Mouse (Mus musculus) gastrocnemius, postnatal 14 days (tissue): ENCODE measurements around the gene Cadps. TPM values are rescaled to one million over a fixed set of nuclear protein-coding genes. Genes with fewer than 3 reads are reported as not detected.
A peak's percentile ranks its signal among the peaks of the same experiment; 100 is the strongest.

Experiments
- DNase-seq: peaks from one replicate; pipeline ENCODE4 v3.0.0; 2021; ENCODE audit warnings: mixed read lengths
- intact Hi-C: fragments of 180-260 bp; cut with DNase I; formaldehyde crosslinking; loops from one replicate; pipeline ENCODE4 v1.15.1; 2025; ENCODE audit warnings: low total_unique reads
- total RNA-seq, 2 experiments: library from RNA; stranded (reverse); gene quantifications; 2 replicates each; pipeline ENCODE4 v1.2.3; 2021

Cadps gene
- total RNA-seq, 2 experiments from 2014 or later, result 0.06 to 0.16 TPM

- DNase-seq, result no peak
- intact Hi-C loops, result no loop called here
These were observed 273.6 kb downstream of the Cadps start for GRCm38 (mm10) chr14:12549290-12549689.

- no peak for DNase-seq
- intact Hi-C loops, result no loop called here
These were observed 275.4 kb downstream of the Cadps start for GRCm38 (mm10) chr14:12547496-12547895.

- no peak for DNase-seq
- intact Hi-C loops, result no loop called here
These were observed 281.1 kb downstream of the Cadps start for GRCm38 (mm10) chr14:12541733-12542132.

- DNase-seq, result no peak
- intact Hi-C loops, result no loop called here
These were observed 283.8 kb downstream of the Cadps start for GRCm38 (mm10) chr14:12539071-12539470.

GRCm38 (mm10) chr14:12531101-12531500 lies 291.8 kb downstream of the Cadps start:
- intact Hi-C loops, result loop anchor here (5.0 kb wide), 1 partner anchor 379 kb away; no protein-coding TSS in a partner anchor
- no peak for DNase-seq

GRCm38 (mm10) chr14:12530554-12530953 lies 292.3 kb downstream of the Cadps start:
- intact Hi-C loops, result loop anchor here (5.0 kb wide), 1 partner anchor 378 kb away; no protein-coding TSS in a partner anchor
- no peak for DNase-seq

- intact Hi-C loops, result loop anchor here (5.0 kb wide), 1 partner anchor 378 kb away; no protein-coding TSS in a partner anchor
- DNase-seq, result peak; percentile 28
These were observed 292.8 kb downstream of the Cadps start for GRCm38 (mm10) chr14:12529961-12530542.

- intact Hi-C loops, result no loop called here
- no peak for DNase-seq
These were observed 295.6 kb downstream of the Cadps start for GRCm38 (mm10) chr14:12527296-12527695.

GRCm38 (mm10) chr14:12507018-12507417 lies 315.9 kb downstream of the Cadps start:
- no peak for DNase-seq
- intact Hi-C loops, result no loop called here

GRCm38 (mm10) chr14:12504191-12504947 lies 318.5 kb downstream of the Cadps start:
- intact Hi-C loops, result no loop called here

GRCm38 (mm10) chr14:12462206-12462605 lies 360.7 kb downstream of the Cadps start:
- no peak for DNase-seq
- intact Hi-C loops, result no loop called here

More at GRCm38 (mm10) chr14:12504191-12504947, 318.5 kb downstream of the Cadps start:
- DNase-seq, result no peak

- intact Hi-C loops, result no loop called here
- no peak for DNase-seq
These were observed 363.2 kb downstream of the Cadps start for GRCm38 (mm10) chr14:12459700-12460099.

- intact Hi-C loops, result no loop called here
- no peak for DNase-seq
These were observed 367.8 kb downstream of the Cadps start for GRCm38 (mm10) chr14:12455064-12455591.

GRCm38 (mm10) chr14:12450807-12451206 lies 372.1 kb downstream of the Cadps start:
- intact Hi-C loops, result no loop called here
- no peak for DNase-seq

- intact Hi-C loops, result no loop called here
- DNase-seq, result no peak
These were observed 374.0 kb downstream of the Cadps start for GRCm38 (mm10) chr14:12448883-12449282.

GRCm38 (mm10) chr14:12441019-12441418 lies 381.9 kb downstream of the Cadps start:
- intact Hi-C loops, result no loop called here
- no peak for DNase-seq

- DNase-seq, result no peak
- intact Hi-C loops, result no loop called here
These were observed 384.9 kb downstream of the Cadps start for GRCm38 (mm10) chr14:12437976-12438375.

- intact Hi-C loops, result no loop called here
- DNase-seq, result no peak
These were observed 385.5 kb downstream of the Cadps start for GRCm38 (mm10) chr14:12437422-12437821.

- DNase-seq, result no peak
- intact Hi-C loops, result no loop called here
These were observed 385.9 kb downstream of the Cadps start for GRCm38 (mm10) chr14:12436903-12437368.

GRCm38 (mm10) chr14:12428021-12428654 lies 394.7 kb downstream of the Cadps start:
- intact Hi-C loops, result no loop called here
- DNase-seq, result no peak
